Mouse (Mus musculus) cerebellum, postnatal 14 days (tissue): ENCODE measurements around the gene Stox2.

Source experiments
- DNase-seq, 2 experiments: peaks; one replicate each; pipeline ENCODE4 v3.0.0; 2021; ENCODE audit warnings: mixed read lengths in 2 of 2

Gene Stox2

GRCm38 (mm10) chr8:47404852-47405251 is 41.3 kb downstream of the Stox2 start:
- DNase-seq, result no peak

- DNase-seq, result no peak
These were observed 53.2 kb downstream of the Stox2 start for GRCm38 (mm10) chr8:47392927-47393326.

- DNase-seq, result peak in 1 of 2 experiments; percentile 18
These were observed 53.9 kb downstream of the Stox2 start for GRCm38 (mm10) chr8:47392290-47392689.

GRCm38 (mm10) chr8:47391844-47392243 is 54.3 kb downstream of the Stox2 start:
- no peak for DNase-seq

- peak in 1 of 2 experiments; percentile 35 for DNase-seq
These were observed 56.7 kb downstream of the Stox2 start for GRCm38 (mm10) chr8:47389430-47389829.

- no peak for DNase-seq
These were observed 58.0 kb downstream of the Stox2 start for GRCm38 (mm10) chr8:47388171-47388570.

- no peak for DNase-seq
These were observed 60.4 kb downstream of the Stox2 start for GRCm38 (mm10) chr8:47385810-47386209.

GRCm38 (mm10) chr8:47384151-47384550 is 62.0 kb downstream of the Stox2 start:
- no peak for DNase-seq

- no peak for DNase-seq
These were observed 62.5 kb downstream of the Stox2 start for GRCm38 (mm10) chr8:47383632-47384031.

- DNase-seq, result peak; percentile 26 to 31
These were observed 64.9 kb downstream of the Stox2 start for GRCm38 (mm10) chr8:47381216-47381615.

- DNase-seq, result no peak
These were observed 65.4 kb downstream of the Stox2 start for GRCm38 (mm10) chr8:47380725-47381124.

- DNase-seq, result no peak
These were observed 66.1 kb downstream of the Stox2 start for GRCm38 (mm10) chr8:47380075-47380474.

- no peak for DNase-seq
These were observed 69.5 kb downstream of the Stox2 start for GRCm38 (mm10) chr8:47376651-47377050.

GRCm38 (mm10) chr8:47373757-47374156 is 72.4 kb downstream of the Stox2 start:
- DNase-seq, result no peak

- peak in 1 of 2 experiments; percentile 46 for DNase-seq
These were observed 74.6 kb downstream of the Stox2 start for GRCm38 (mm10) chr8:47371539-47371938.

- no peak for DNase-seq
These were observed 75.1 kb downstream of the Stox2 start for GRCm38 (mm10) chr8:47371081-47371480.

- DNase-seq, result peak; percentile 91 to 93
These were observed 75.6 kb downstream of the Stox2 start for GRCm38 (mm10) chr8:47370421-47371080.

- no peak for DNase-seq
These were observed 76.2 kb downstream of the Stox2 start for GRCm38 (mm10) chr8:47369949-47370348.

GRCm38 (mm10) chr8:47369044-47369769 is 77.0 kb downstream of the Stox2 start:
- DNase-seq, result no peak

GRCm38 (mm10) chr8:47367029-47367428 is 79.1 kb downstream of the Stox2 start:
- no peak for DNase-seq

GRCm38 (mm10) chr8:47363271-47363670 is 82.9 kb downstream of the Stox2 start:
- no peak for DNase-seq

- no peak for DNase-seq
These were observed 90.7 kb downstream of the Stox2 start for GRCm38 (mm10) chr8:47355340-47355906.

- peak in 1 of 2 experiments; percentile 22 for DNase-seq
These were observed 91.5 kb downstream of the Stox2 start for GRCm38 (mm10) chr8:47354523-47355168.
